Mouse (Mus musculus) inflammation-experienced regulatory T-cells, adult 6 months (primary cell): ENCODE results near the gene Ecsit. TPM values are rescaled to one million over a fixed set of nuclear protein-coding genes. Genes with fewer than 3 reads are reported as not detected.
"Not testable (repeated sequence)": the region's sequence is repeated elsewhere in the genome, so short reads cannot be mapped to it uniquely, and the experiment has no call there.

Source experiments
- ATAC-seq: one replicate; pipeline ENCODE4 v1.8.0; 2017
- polyA plus RNA-seq, 3 experiments: library from polyadenylated mRNA; unstranded; fragments of 100-300 nt; shearing (Covaris generic); gene quantifications; one replicate each; pipeline ENCODE4 v1.2.1; 2017

Ecsit gene
- polyA plus RNA-seq, 3 experiments from 2014 or later: 27.7 to 40.0 (median 37.7) TPM

- no peak for ATAC-seq
Observed at GRCm38 (mm10) chr9:22089281-22089680, 4.0 kb upstream of the Ecsit start.

GRCm38 (mm10) chr9:22087034-22087618 lies 1.9 kb upstream of the Ecsit start:
- ATAC-seq: no peak

GRCm38 (mm10) chr9:22086012-22086411 lies 774 bp upstream of the Ecsit start:
- no peak for ATAC-seq

- no peak for ATAC-seq
Observed at GRCm38 (mm10) chr9:22084667-22085021, 594 bp downstream of the Ecsit start.

- ATAC-seq: no peak
Observed at GRCm38 (mm10) chr9:22076223-22076622, 9.0 kb downstream of the Ecsit start.

GRCm38 (mm10) chr9:22075778-22076177 lies 9.5 kb downstream of the Ecsit start:
- not testable (repeated sequence) for ATAC-seq

GRCm38 (mm10) chr9:22072276-22072675 lies 13.0 kb downstream of the Ecsit start:
- ATAC-seq: no peak

- peak; percentile 86 for ATAC-seq
Observed at GRCm38 (mm10) chr9:22070791-22071573, 14.3 kb downstream of the Ecsit start, which contains the start of the genes Gm49318 and Zfp653. TSS of gene Gm49318 (minus strand) at chr9:22071259. TSS of gene Zfp653 (minus strand) at chr9:22071376.

GRCm38 (mm10) chr9:22069881-22070553 lies 15.2 kb downstream of the Ecsit start:
- no peak for ATAC-seq

GRCm38 (mm10) chr9:22067195-22067594 lies 18.0 kb downstream of the Ecsit start:
- ATAC-seq: no peak

- no peak for ATAC-seq
Observed at GRCm38 (mm10) chr9:22066433-22066832, 18.8 kb downstream of the Ecsit start.

GRCm38 (mm10) chr9:22065642-22066041 lies 19.6 kb downstream of the Ecsit start:
- ATAC-seq: no peak

GRCm38 (mm10) chr9:22064341-22064740 lies 20.9 kb downstream of the Ecsit start:
- ATAC-seq: no peak

- no peak for ATAC-seq
Observed at GRCm38 (mm10) chr9:22061339-22061738, 23.9 kb downstream of the Ecsit start.

- no peak for ATAC-seq
Observed at GRCm38 (mm10) chr9:22058011-22058424, 27.2 kb downstream of the Ecsit start.

- no peak for ATAC-seq
Observed at GRCm38 (mm10) chr9:22057031-22057517, 28.2 kb downstream of the Ecsit start.

GRCm38 (mm10) chr9:22056303-22056910 lies 28.8 kb downstream of the Ecsit start:
- ATAC-seq: no peak

- ATAC-seq: no peak
Observed at GRCm38 (mm10) chr9:22055713-22056112, 29.5 kb downstream of the Ecsit start.

- ATAC-seq: peak; percentile 69
Observed at GRCm38 (mm10) chr9:22054411-22055076, 30.7 kb downstream of the Ecsit start.

- no peak for ATAC-seq
Observed at GRCm38 (mm10) chr9:22053657-22054056, 31.6 kb downstream of the Ecsit start.

GRCm38 (mm10) chr9:22051958-22052254 lies 33.3 kb downstream of the Ecsit start, which contains the start of gene Elavl3:
TSS of gene Elavl3 (minus strand) at chr9:22052023.
- ATAC-seq: no peak

GRCm38 (mm10) chr9:22051161-22051957 lies 33.9 kb downstream of the Ecsit start:
- ATAC-seq: no peak
